Mouse (Mus musculus) G1E (cell line): Measurements from ENCODE around the gene Zc3hav1.

Source experiments
- CTCF ChIP-seq: IDR thresholded peaks from 2 replicates; pipeline ENCODE4 v1.5.1; 2012; ENCODE audit warnings: low read depth, low read length, inconsistent platforms, mixed read lengths
- GATA1 ChIP-seq: IDR thresholded peaks from 2 replicates; pipeline ENCODE4 v1.6.1; 2012; ENCODE audit warnings: borderline replicate concordance, low read length, inconsistent platforms, mixed read lengths

- no peak for TF ChIP-seq CTCF
- no peak for TF ChIP-seq GATA1
Observed at GRCm38 (mm10) chr6:38359736-38360499, 5.5 kb upstream of the Zc3hav1 start.
